Mouse (Mus musculus) macrophage (primary cell): ENCODE measurements around the gene Vwce. TPM values are rescaled to one million over a fixed set of nuclear protein-coding genes. Genes with fewer than 3 reads are reported as not detected.

Experiments
- H3K27ac ChIP-seq: fragments of 350-480 bp; formaldehyde crosslinking; 2 replicates; pipeline ENCODE4 v1.9.0; 2021
- H3K36me3 ChIP-seq: fragments of 350-480 bp; formaldehyde crosslinking; 2 replicates; pipeline ENCODE4 v1.9.0; 2021; ENCODE audit errors: inconsistent target
- H3K4me3 ChIP-seq: fragments of 350-480 bp; formaldehyde crosslinking; 2 replicates; pipeline ENCODE4 v1.9.0; 2021; ENCODE audit errors: inconsistent target
- H3K79me2 ChIP-seq: fragments of 350-480 bp; formaldehyde crosslinking; 2 replicates; pipeline ENCODE4 v1.9.0; 2021; ENCODE audit errors: inconsistent target
- WGBS: methylation state at CpG from one replicate; pipeline ENCODE4 v1.1.7; 2026; ENCODE audit warnings: inconsistent platforms; ENCODE audit not compliant: missing documents; 5-methylcytosine and 5-hydroxymethylcytosine counted together
- polyA plus RNA-seq: library from polyadenylated mRNA; stranded (reverse); fragments of 250-400 nt; gene quantifications from 3 replicates; pipeline ENCODE4 v1.2.4, GENCODE M21; 2018; ENCODE audit warnings: inconsistent platforms

The Vwce gene
- polyA plus RNA-seq, 1 experiment from 2014 or later = not detected

- WGBS = 75% methylated on average over 3 of the region's 3 CpGs
- Histone ChIP-seq H3K36me3 (no peaks in the 10 kb centered on the region), H3K4me3 (no peak overlapping the region), H3K27ac (peak overlapping the region; percentile 86), H3K79me2 (peaks cover 70% of the 10 kb centered on the region)
Measured at GRCm38 (mm10) chr19:10691660-10692059, 57.6 kb downstream of the Vwce start.

DNA sequence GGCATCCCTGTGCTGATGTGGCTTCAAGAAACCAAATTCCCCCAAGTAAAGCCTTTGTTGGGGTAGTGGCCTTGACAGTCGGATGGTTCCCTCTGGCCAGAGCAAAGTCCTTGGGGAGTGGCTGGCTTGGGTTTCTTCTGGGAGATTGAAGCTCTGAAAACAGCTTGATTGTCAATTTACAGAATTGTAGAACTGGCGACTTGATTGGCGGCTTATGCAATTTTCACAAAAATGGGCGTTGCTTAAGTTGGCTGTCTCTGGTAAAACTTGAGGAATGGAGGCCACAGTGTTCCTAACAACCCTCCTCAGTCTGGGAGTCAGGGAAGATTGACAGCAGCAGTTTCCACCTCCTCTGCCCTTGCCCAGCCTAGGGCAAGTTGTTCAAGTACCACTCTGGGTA, 58.3 kb downstream of the Vwce start:
- 78% methylated on average over 4 of the region's 4 CpGs for WGBS

DNA sequence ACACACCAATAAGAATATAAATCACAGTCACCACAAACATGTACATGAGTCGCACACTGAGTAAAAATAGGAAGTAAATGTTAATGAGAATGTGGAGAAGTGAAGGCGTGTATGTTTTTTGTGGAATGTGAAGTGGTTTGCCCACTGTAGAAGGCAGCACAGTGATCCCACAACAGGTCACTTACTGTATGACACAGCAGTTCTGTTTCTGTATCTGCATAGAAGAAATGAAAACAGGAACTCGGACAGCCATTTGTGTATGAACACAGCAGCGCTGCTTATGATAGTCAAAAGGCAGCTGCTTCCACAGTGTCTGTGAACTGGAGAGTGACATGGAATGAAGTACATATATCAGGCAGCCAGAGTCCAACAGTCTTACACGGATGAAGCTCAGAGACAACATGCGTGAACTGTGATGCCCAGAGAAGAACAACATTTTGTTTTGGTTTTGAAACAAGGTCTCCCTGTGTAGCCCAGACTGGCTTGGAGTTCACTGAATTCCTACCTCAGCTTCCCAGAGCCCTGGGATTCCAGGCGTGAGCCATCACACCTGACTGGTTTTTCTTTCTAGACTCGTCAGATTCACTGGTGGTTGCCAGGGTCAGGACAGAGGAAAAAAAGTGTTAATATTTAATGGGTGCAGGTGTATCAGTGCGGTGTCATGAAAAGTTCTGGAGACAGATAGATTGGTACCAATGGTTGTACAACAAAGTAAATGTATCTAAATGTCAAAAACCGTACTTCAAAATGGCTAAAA, 60.1 kb downstream of the Vwce start:
- no peak overlapping the region for H3K4me3 ChIP-seq

More for the DNA sequence above, 58.3 kb downstream of the Vwce start:
- Histone ChIP-seq H3K27ac (peak overlapping the region; percentile 86), H3K79me2 (peaks cover 77% of the 10 kb centered on the region), H3K4me3 (no peak overlapping the region), H3K36me3 (no peaks in the 10 kb centered on the region)

GRCm38 (mm10) chr19:10695801-10696200, 61.8 kb downstream of the Vwce start:
- H3K36me3 ChIP-seq = no peaks in the 10 kb centered on the region
- peaks cover 93% of the 10 kb centered on the region for H3K79me2 ChIP-seq
- H3K4me3 ChIP-seq = no peak overlapping the region
- H3K27ac ChIP-seq = no peak overlapping the region
- WGBS = 94% methylated on average over 7 of the region's 7 CpGs

More for the DNA sequence above, 60.1 kb downstream of the Vwce start:
- Histone ChIP-seq H3K36me3 (no peaks in the 10 kb centered on the region), H3K79me2 (peaks cover 93% of the 10 kb centered on the region), H3K27ac (peak overlapping the region; percentile 86)
- 31% methylated on average over 10 of the region's 10 CpGs for WGBS

DNA sequence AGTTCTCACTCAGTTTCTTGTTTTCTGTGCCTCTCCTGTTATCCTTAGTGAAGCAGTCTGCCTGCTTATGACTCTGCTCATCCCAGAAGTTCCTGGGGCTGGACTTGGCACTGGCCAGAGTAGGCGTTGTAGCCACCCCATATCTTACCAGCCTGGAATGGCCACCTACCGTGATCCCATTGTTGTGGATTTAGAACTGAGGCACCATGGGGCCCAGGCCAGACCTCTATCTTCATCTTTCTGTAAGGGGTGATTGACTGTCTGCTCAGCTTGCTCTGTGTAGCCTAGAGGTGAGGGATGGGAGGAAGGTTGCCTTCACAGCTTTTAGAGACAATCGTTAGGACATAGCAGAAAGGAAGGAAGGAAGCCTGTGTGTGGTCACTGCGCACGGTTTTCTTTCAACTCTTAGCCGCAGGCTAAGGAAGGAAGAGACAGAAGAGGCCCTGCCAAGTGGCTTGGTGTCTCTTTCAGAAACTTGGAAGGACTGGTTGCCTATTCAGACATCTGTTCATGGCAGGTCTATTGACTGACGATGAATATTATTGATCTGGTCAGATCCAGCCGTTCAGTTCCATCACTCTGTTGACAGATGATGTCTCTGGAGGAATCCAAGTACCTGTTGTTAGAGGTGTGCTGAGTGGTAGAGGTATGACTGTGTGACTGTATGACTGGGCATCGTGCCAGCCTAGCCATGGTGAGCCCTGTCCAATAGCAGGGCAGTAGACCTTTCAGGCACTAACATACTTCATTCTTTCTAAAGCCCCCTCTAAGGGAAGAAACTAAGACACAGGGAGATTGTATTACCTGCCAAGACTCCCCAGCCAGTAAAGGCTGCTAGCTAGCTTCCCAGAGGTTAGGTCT, 64.3 kb downstream of the Vwce start:
- Histone ChIP-seq H3K4me3 (no peak overlapping the region), H3K27ac (peak overlapping the region; percentile 67), H3K36me3 (no peaks in the 10 kb centered on the region), H3K79me2 (peaks cover 93% of the 10 kb centered on the region)
- WGBS = 16% methylated on average over 9 of the region's 9 CpGs

GRCm38 (mm10) chr19:10699851-10700250, 65.8 kb downstream of the Vwce start:
- no peaks in the 10 kb centered on the region for H3K36me3 ChIP-seq
- H3K79me2 ChIP-seq = peaks cover 100% of the 10 kb centered on the region
- H3K27ac ChIP-seq = no peak overlapping the region
- no peak overlapping the region for H3K4me3 ChIP-seq
- WGBS = 97% methylated on average over 9 of the region's 9 CpGs

GRCm38 (mm10) chr19:10701013-10701726, 67.2 kb downstream of the Vwce start:
- peaks cover 100% of the 10 kb centered on the region for H3K79me2 ChIP-seq
- 86% methylated on average over 6 of the region's 6 CpGs for WGBS
- H3K4me3 ChIP-seq = no peak overlapping the region
- H3K27ac ChIP-seq = no peak overlapping the region
- 0 out of 2 replicates have a peak, but pooled peaks cover 2% of the 10 kb centered on the region for H3K36me3 ChIP-seq

GRCm38 (mm10) chr19:10702125-10702524, 68.1 kb downstream of the Vwce start:
- peaks cover 99% of the 10 kb centered on the region for H3K79me2 ChIP-seq
- H3K27ac ChIP-seq = no peak overlapping the region
- 72% methylated on average over 8 of the region's 8 CpGs for WGBS
- no peak overlapping the region for H3K4me3 ChIP-seq
- peaks cover 11% of the 10 kb centered on the region; the same call in 1 of the 2 replicates for H3K36me3 ChIP-seq

DNA sequence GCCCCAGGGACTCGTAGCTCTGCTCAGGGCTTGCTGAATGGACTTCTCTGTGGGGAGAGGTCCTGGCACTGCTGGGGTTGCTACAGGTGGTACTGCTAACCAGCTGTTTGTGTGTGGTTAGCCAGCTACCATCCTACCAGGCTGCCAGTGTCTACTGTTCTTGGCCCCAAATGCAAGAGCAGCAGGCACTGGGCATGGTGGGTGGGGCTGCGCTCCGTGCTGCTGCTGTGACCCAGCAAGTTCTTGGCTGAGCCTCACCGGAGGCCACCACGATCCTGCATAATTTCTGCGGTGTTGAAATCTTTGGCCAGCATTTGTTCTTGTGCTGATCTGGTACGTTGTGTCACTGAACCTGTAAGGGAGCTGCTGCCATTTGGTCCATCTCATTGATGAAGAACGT, 69.5 kb downstream of the Vwce start:
- WGBS = 57% methylated on average over 8 of the region's 8 CpGs
- Histone ChIP-seq H3K79me2 (peaks cover 91% of the 10 kb centered on the region), H3K4me3 (no peak overlapping the region), H3K36me3 (peaks cover 23% of the 10 kb centered on the region; the same call in 1 of the 2 replicates), H3K27ac (no peak overlapping the region)

- no peak overlapping the region for H3K4me3 ChIP-seq
- 86% methylated on average over 13 of the region's 13 CpGs for WGBS
- H3K36me3 ChIP-seq = peaks cover 51% of the 10 kb centered on the region
- H3K79me2 ChIP-seq = peaks cover 53% of the 10 kb centered on the region
- H3K27ac ChIP-seq = no peak overlapping the region
Measured at GRCm38 (mm10) chr19:10707087-10707875, 73.3 kb downstream of the Vwce start.

GRCm38 (mm10) chr19:10707881-10708280, 73.9 kb downstream of the Vwce start:
- WGBS = 100% methylated on average over 1 of the region's 1 CpGs
- Histone ChIP-seq H3K79me2 (peaks cover 47% of the 10 kb centered on the region), H3K27ac (no peak overlapping the region), H3K4me3 (no peak overlapping the region), H3K36me3 (peaks cover 57% of the 10 kb centered on the region)

GRCm38 (mm10) chr19:10708900-10709299, 74.9 kb downstream of the Vwce start:
- peaks cover 37% of the 10 kb centered on the region for H3K79me2 ChIP-seq
- WGBS = 86% methylated on average over 6 of the region's 6 CpGs
- H3K27ac ChIP-seq = no peak overlapping the region
- H3K4me3 ChIP-seq = no peak overlapping the region
- peaks cover 67% of the 10 kb centered on the region for H3K36me3 ChIP-seq

GRCm38 (mm10) chr19:10709360-10710087, 75.5 kb downstream of the Vwce start:
- Histone ChIP-seq H3K79me2 (peaks cover 30% of the 10 kb centered on the region), H3K27ac (no peak overlapping the region), H3K4me3 (no peak overlapping the region), H3K36me3 (peaks cover 69% of the 10 kb centered on the region)
- 19% methylated on average over 7 of the region's 8 CpGs for WGBS
